ENCODE assay signal across 8 mouse cellular contexts in genomic region chr5:30476534-30476933, GRCm38 (mm10). TPM values are rescaled to one million over a fixed set of nuclear protein-coding genes. Genes with fewer than 3 reads are reported as not detected.
A peak's percentile ranks its signal among the peaks of the same experiment; 100 is the strongest.
DNase-seq lines count a peak whose midpoint lies in the region; TF ChIP-seq lines count a peak whose summit lies in the region.
"Had no signal": no experiment of that assay in that cellular context is flagged by ENCODE, and none has a peak within 500 bp of the region (broad histone marks: within the 10 kb centered on the region; RNA-seq: fewer than 3 reads in every experiment).

No protein-coding gene starts in this region.

- DNase-seq in left cerebral cortex, adult 2 months (ENCODE audit: extremely low spot score in 1 of 2, low spot score in 2 of 2) = peak in 1 of 2 experiments; percentile 29
- no peak for DNase-seq in left cerebral cortex, adult 11 months (ENCODE audit: low spot score)
- DNase-seq in T-cell, adult 2 months (ENCODE audit: low spot score) = peak; percentile 12
- peak; percentile 45 for DNase-seq in embryonic facial prominence, embryonic 10.5 days (ENCODE audit: low spot score)
- DNase-seq in naive thymus-derived CD4-positive, alpha-beta T cell, adult 2 months (ENCODE audit: low read depth) = peak; percentile 28
- DNase-seq in heart, adult 9 months (ENCODE audit: low spot score in 2 of 2) = no peak

- TF ChIP-seq CTCF in left cerebral cortex, adult 2 months (IDR thresholded peaks at IDR 0.05) = peak; percentile 86
- peak; percentile 84 for TF ChIP-seq CTCF in E14TG2a.4 (conservative IDR thresholded peaks at IDR 0.05; ENCODE audit: low read length)

- no peak overlapping the region for H3K27ac ChIP-seq in left cerebral cortex, adult 2 months
- H3K27ac ChIP-seq in embryonic facial prominence, embryonic 10.5 days (replicated peaks) = no peak overlapping the region
- H3K27ac ChIP-seq: heart, embryonic 13.5 days had no signal

- peaks cover 23% of the 10 kb centered on the region for H3K27me3 ChIP-seq in E14TG2a.4 (ENCODE audit: insufficient read depth, low read length)
- H3K27me3 ChIP-seq in embryonic facial prominence, embryonic 10.5 days (replicated peaks; ENCODE audit: low read depth, poor library complexity, severe bottlenecking) = no peaks in the 10 kb centered on the region
- H3K27me3 ChIP-seq: heart, embryonic 13.5 days had no signal

- H3K4me3 ChIP-seq in left cerebral cortex, adult 2 months = no peak overlapping the region
- no peak overlapping the region for H3K4me3 ChIP-seq in E14TG2a.4 (replicated peaks; ENCODE audit: low read length)
- no peak overlapping the region for H3K4me3 ChIP-seq in embryonic facial prominence, embryonic 10.5 days
- H3K4me3 ChIP-seq: heart, embryonic 13.5 days had no signal

- 41% methylated on average over 10 of the region's 10 CpGs for WGBS in embryonic facial prominence, embryonic 10.5 days

- intact Hi-C loops in left cerebral cortex, adult 2 months (cut with DNase I) = loop anchor here (1.0 to 5.0 kb wide), 2 partner anchors 53 to 264 kb away; no protein-coding TSS in a partner anchor

- no peaks in the 10 kb centered on the region for H3K36me3 ChIP-seq in E14TG2a.4 (ENCODE audit: insufficient read depth, low read length)
- no peaks in the 10 kb centered on the region for H3K36me3 ChIP-seq in embryonic facial prominence, embryonic 10.5 days (replicated peaks)
- H3K36me3 ChIP-seq: heart, embryonic 13.5 days had no signal

- H3K4me1 ChIP-seq in E14TG2a.4 (replicated peaks; ENCODE audit: low read depth, low read length) = peaks cover 11% of the 10 kb centered on the region
- no peaks in the 10 kb centered on the region for H3K4me1 ChIP-seq in embryonic facial prominence, embryonic 10.5 days
- H3K4me1 ChIP-seq: heart, embryonic 13.5 days had no signal

- H3K9me3 ChIP-seq in E14TG2a.4 (ENCODE audit: low read length) = no peaks in the 10 kb centered on the region
- H3K9me3 ChIP-seq in embryonic facial prominence, embryonic 10.5 days = no peaks in the 10 kb centered on the region
- H3K9me3 ChIP-seq: heart, embryonic 13.5 days had no signal

RNA-seq across cellular contexts. Expression of gene 1700001C02Rik, which starts 10.7 kb away (rescaled TPM):
- total RNA-seq in left cerebral cortex, adult 2 months (2021) = not detected
- polyA plus RNA-seq in embryonic facial prominence, embryonic 10.5 days (2016; fragmentation: Nextera tagmentation; extraction: Ambion mirVana) = not detected in 2 replicates
- polyA plus RNA-seq: heart, embryonic 13.5 days had no signal

RNA-seq across cellular contexts. Expression of gene Otof, which starts 14.8 kb away (rescaled TPM):
- total RNA-seq in left cerebral cortex, adult 2 months (2021) = 10 to 100 TPM; 20.7 to 27.5 TPM
- 0.05 TPM in 1 of 2 replicates, not detected in the other for polyA plus RNA-seq in embryonic facial prominence, embryonic 10.5 days (2016; fragmentation: Nextera tagmentation; extraction: Ambion mirVana)

Comparison
In these comparisons a context has a peak if more than half of its experiments do, and no peak if none do; other contexts are left out.
1. DNase-seq: peak in T-cell, adult 2 months (single experiment), embryonic facial prominence, embryonic 10.5 days (single experiment) and naive thymus-derived CD4-positive, alpha-beta T cell, adult 2 months (single experiment); none in left cerebral cortex, adult 11 months (single experiment) and heart, adult 9 months (0 of 2).